In the genomic region with DNA sequence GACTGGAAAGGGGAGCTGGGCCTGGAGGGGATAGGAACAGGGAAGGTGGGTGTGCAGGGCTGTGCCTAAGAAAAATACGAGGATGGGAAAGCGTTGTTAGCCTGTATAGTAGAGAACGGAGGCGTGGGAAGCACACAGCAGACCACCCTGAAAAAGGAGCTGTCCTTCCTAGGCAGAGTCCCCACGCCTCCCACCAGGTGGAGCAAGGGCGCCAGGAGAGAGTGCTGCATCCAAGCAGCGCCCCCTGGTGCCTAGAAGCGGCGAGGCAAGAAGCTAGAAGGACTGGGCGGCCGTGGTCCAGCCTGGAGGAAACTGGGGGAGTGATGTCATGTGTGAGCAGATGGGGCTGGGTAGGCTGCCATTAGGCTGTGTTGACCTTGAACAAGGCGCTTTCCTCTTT, we compare ENCODE assay signal across 8 mouse cellular contexts.
A peak's percentile ranks its signal among the peaks of the same experiment; 100 is the strongest.
DNase-seq lines count a peak whose midpoint lies in the region; ATAC-seq and TF ChIP-seq lines count a peak whose summit lies in the region.

No protein-coding gene starts in this region.

- 1% methylated on average over 12 of the region's 12 CpGs for WGBS in bone marrow, adult 2 months
- WGBS in embryonic facial prominence, embryonic 14.5 days = under 1% methylated on average over 12 of the region's 12 CpGs
- WGBS in limb, embryonic 13.5 days = 2% methylated on average over 12 of the region's 12 CpGs
- 1% methylated on average over 12 of the region's 12 CpGs for WGBS in midbrain, embryonic 15.5 days

- H3K4me3 ChIP-seq in bone marrow, adult 2 months (replicated peaks; ENCODE audit: control insufficient read depth, low read depth, low read length) = no peak overlapping the region
- H3K4me3 ChIP-seq in embryonic facial prominence, embryonic 14.5 days (ENCODE audit: low read depth, low read length) = peak overlapping the region; percentile 82
- peak overlapping the region; percentile 81 for H3K4me3 ChIP-seq in limb, embryonic 13.5 days
- peak overlapping the region; percentile 89 for H3K4me3 ChIP-seq in midbrain, embryonic 15.5 days

- H3K9ac ChIP-seq in embryonic facial prominence, embryonic 14.5 days (ENCODE audit: low read depth, low read length) = peak overlapping the region; percentile 79; the same call in 1 of the 2 replicates
- H3K9ac ChIP-seq in limb, embryonic 13.5 days = peak overlapping the region; percentile 82
- peak overlapping the region; percentile 84 for H3K9ac ChIP-seq in midbrain, embryonic 15.5 days

- H3K4me2 ChIP-seq in embryonic facial prominence, embryonic 14.5 days (ENCODE audit: low read depth, low read length) = peak overlapping the region; percentile 75
- peak overlapping the region; percentile 82 for H3K4me2 ChIP-seq in limb, embryonic 13.5 days (replicated peaks)
- peak overlapping the region; percentile 95 for H3K4me2 ChIP-seq in midbrain, embryonic 15.5 days

- H3K9me3 ChIP-seq in embryonic facial prominence, embryonic 14.5 days (ENCODE audit: control insufficient read depth, low read length) = no peaks in the 10 kb centered on the region
- no peaks in the 10 kb centered on the region for H3K9me3 ChIP-seq in limb, embryonic 13.5 days
- no peaks in the 10 kb centered on the region for H3K9me3 ChIP-seq in midbrain, embryonic 15.5 days

- no peaks in the 10 kb centered on the region for H3K27me3 ChIP-seq in embryonic facial prominence, embryonic 14.5 days (replicated peaks; ENCODE audit: control insufficient read depth, insufficient read depth, low read length)
- H3K27me3 ChIP-seq in limb, embryonic 13.5 days = 0 out of 2 replicates have a peak, but pooled peaks cover 11% of the 10 kb centered on the region
- no peaks in the 10 kb centered on the region for H3K27me3 ChIP-seq in midbrain, embryonic 15.5 days (replicated peaks)

- H3K36me3 ChIP-seq in embryonic facial prominence, embryonic 14.5 days (ENCODE audit: control insufficient read depth, insufficient read depth, low read length) = no peaks in the 10 kb centered on the region
- H3K36me3 ChIP-seq in limb, embryonic 13.5 days = 0 out of 2 replicates have a peak, but pooled peaks cover 2% of the 10 kb centered on the region
- no peaks in the 10 kb centered on the region for H3K36me3 ChIP-seq in midbrain, embryonic 15.5 days (replicated peaks)

- no peak; the same call in 1 of the 2 replicates for TF ChIP-seq POLR2A in bone marrow, adult 2 months (IDR thresholded peaks at IDR 0.05; ENCODE audit: borderline replicate concordance, control insufficient read depth, low read depth, low read length)

- peaks cover 12% of the 10 kb centered on the region for H3K4me1 ChIP-seq in bone marrow, adult 2 months (ENCODE audit: control insufficient read depth, insufficient read depth, low read length)
- H3K4me1 ChIP-seq in embryonic facial prominence, embryonic 14.5 days (ENCODE audit: control insufficient read depth, insufficient read depth, low read length) = peaks cover 10% of the 10 kb centered on the region
- H3K4me1 ChIP-seq in limb, embryonic 13.5 days = peaks cover 20% of the 10 kb centered on the region
- H3K4me1 ChIP-seq in midbrain, embryonic 15.5 days = peaks cover 29% of the 10 kb centered on the region

- peak; percentile 85 for DNase-seq in 416B (ENCODE audit: low read depth)
- peak; percentile 95 for DNase-seq in embryonic facial prominence, embryonic 14.5 days (ENCODE audit: low spot score)
- DNase-seq in heart, adult 8-10 months (ENCODE audit: low spot score) = peak; percentile 91
- peak; percentile 81 to 89 for DNase-seq in kidney, adult 8-10 months
- DNase-seq in spleen, adult 18-20 months = peak; percentile 77 to 88

- peak; percentile 83 for ATAC-seq in embryonic facial prominence, embryonic 14.5 days (ENCODE audit: low read depth)
- ATAC-seq in limb, embryonic 13.5 days (ENCODE audit: low FRiP score, low read depth) = peak; percentile 81
- peak; percentile 89 for ATAC-seq in midbrain, embryonic 15.5 days (replicated peaks)

- no peak overlapping the region for H3K27ac ChIP-seq in bone marrow, adult 2 months (ENCODE audit: control insufficient read depth, insufficient read depth, low read depth, low read length, poor library complexity)
- H3K27ac ChIP-seq in embryonic facial prominence, embryonic 14.5 days (replicated peaks; ENCODE audit: low read depth, low read length) = 0 out of 2 replicates have a peak overlapping the region, but pooled peaks have one; percentile 33
- no peak overlapping the region for H3K27ac ChIP-seq in limb, embryonic 13.5 days
- H3K27ac ChIP-seq in midbrain, embryonic 15.5 days = peak overlapping the region; percentile 79

- TF ChIP-seq CTCF in bone marrow, adult 2 months (IDR thresholded peaks at IDR 0.05; ENCODE audit: control insufficient read depth, insufficient read depth, low read length) = peak; percentile 100

Comparison
In these comparisons a context has a peak if more than half of its experiments do, and no peak if none do; other contexts are left out.
1. H3K27ac ChIP-seq: peak in embryonic facial prominence, embryonic 14.5 days (single experiment) and midbrain, embryonic 15.5 days (single experiment); none in bone marrow, adult 2 months (single experiment) and limb, embryonic 13.5 days (single experiment).
2. Peak in every context shown above with its lines, with median percentiles within 50 percentile points of each other: DNase-seq, ATAC-seq, H3K4me2 ChIP-seq and H3K9ac ChIP-seq.